Mouse (Mus musculus) lung, postnatal 14 days (tissue): ENCODE data around the gene Plcl1.

Experiments
- DNase-seq: peaks from one replicate; pipeline ENCODE4 v3.0.0; 2021

Gene Plcl1

DNA sequence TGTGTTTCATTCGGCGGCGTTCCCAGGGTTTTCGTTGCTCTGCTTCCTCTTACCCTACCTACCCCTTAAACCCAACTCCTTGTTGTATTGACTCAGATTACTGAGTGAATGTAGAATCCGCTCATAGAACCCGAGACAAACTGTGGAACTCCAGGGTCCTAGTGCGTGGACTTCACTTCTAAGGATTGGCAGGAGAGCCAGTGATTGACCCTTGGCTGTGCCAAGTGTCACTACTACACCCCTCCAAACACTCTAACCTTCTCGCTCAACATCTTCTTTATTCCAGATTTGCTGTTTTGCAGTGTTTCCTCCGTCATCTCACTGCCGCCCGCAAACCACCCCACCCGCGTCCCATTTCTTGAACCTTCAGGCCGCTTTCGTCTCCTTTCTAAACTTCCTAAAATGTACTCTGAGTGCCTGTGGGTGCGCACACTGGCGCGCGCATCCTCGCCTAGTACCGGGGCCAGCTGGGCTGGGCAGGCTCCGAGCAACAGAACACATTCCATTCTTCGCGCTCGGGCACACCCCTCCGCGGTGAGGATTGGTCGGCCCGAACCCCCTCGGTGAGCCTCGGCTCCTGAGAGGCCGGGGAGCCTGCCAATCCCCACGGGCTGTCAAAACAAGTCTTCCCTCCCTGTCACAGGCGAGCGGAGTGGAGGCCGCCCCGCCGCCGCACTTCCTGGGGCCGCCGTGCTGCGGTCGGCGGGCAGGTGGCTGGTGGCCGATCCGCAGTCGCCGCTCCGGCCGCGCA, at the start of gene Plcl1:
TSS of gene Plcl1 (plus strand) at position 650 of the 751 bp plus-strand sequence.
- peak; percentile 96 for DNase-seq

- DNase-seq = no peak
Observed at GRCm38 (mm10) chr1:55362634-55363033, 43.1 kb upstream of the Plcl1 start.

GRCm38 (mm10) chr1:55363044-55363565, 42.6 kb upstream of the Plcl1 start, which contains the start of gene Boll:
TSS of gene Boll (minus strand) at chr1:55363469.
- DNase-seq = peak; percentile 76

DNA sequence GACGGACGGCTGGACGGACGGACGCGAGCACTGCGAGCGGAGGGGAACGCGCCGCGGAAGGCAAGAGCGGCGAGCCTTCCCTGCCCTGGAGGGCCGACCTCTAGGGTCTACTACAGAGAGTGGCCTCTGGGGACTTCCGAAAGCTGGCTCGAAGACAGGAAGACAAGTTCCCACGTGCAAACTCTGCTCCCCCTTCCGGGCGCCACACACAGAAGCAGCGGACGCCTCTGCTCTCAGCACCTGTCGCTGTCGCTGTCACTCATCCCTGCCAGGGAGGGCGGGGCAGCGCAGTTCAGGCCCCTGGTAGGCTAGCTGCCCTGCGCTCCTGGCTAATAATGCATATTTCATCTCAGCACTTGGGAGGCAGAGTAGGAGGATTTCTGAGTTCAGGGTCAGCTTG, 42.1 kb upstream of the Plcl1 start:
- peak; percentile 30 for DNase-seq

- DNase-seq = no peak
Observed at GRCm38 (mm10) chr1:55372626-55373025, 33.1 kb upstream of the Plcl1 start.

DNA sequence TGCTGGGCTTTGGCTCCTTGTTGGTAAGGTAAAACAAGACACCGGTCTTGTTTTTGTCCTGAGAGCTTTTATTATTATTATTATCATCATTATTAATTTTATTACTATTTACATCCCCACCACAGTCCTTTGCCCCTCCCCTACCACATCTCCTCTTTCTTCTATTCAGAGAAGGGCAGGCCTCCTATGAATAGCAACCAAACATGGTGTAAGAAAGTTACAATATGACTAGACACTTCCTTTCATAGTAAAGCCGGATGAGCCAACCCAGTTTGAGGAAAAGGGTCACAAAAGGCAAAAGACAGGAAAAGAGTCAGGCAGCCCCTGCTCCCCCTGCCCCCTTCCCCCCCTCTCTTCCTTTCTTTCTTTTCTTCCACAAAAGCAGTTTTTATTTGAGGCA, 25.2 kb upstream of the Plcl1 start:
- no peak for DNase-seq

DNA sequence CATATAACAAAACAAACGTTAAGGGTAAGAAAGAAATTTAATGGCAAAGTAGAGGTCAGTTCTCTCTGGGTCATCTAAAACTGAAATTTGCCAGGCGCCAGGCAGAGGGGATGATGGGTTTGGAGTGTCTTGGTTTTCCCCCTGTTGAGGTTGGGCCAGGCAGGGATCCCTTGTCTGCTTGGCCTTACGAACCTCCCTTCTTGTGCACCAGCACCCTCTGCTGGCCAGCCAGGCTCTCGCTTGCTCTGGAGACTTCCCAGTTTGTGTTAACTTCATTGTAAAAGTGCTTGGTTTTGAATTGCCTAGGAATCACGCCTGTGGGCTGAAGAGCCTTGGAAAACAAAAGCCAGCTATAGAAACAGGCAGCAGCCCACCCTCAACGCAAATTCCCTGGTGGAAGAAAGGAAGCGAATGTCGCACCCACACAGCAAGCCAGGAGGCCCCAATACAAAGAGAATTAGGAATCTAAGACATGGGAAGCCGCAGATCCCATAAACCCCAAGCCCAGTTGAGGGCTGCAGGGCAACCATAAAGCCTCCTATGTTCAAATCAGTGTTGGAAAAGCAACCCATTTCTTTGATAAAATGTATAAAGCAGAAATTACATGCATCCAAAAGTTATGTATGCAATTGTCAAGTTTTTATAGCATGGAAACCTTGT, 22.5 kb upstream of the Plcl1 start:
- peak; percentile 87 for DNase-seq

GRCm38 (mm10) chr1:55399891-55400290, 5.8 kb upstream of the Plcl1 start:
- no peak for DNase-seq

GRCm38 (mm10) chr1:55404439-55404838, 1.3 kb upstream of the Plcl1 start:
- DNase-seq = peak; percentile 73

GRCm38 (mm10) chr1:55406023-55406413, 297 bp downstream of the Plcl1 start:
- DNase-seq = peak; percentile 71

GRCm38 (mm10) chr1:55406531-55407375, 1.0 kb downstream of the Plcl1 start:
- DNase-seq = peak; percentile 28

DNA sequence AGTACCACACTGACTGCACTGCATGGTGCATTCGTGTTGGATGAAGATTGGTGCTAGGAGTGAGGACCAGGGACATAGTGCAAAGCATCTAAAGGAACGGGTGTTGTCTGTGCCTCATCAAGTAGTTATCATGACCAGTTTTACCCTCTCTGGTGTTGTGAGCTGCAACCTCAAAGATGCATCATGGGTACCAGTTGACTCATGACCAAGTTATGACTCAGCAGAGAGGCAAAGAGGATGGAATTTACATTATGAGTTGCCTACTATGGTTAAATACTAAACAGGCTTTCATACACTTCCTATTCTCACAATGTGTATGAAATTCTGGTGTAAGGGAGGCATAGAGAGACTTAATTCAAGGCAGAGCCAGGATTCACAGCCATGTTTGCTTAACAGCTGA, 4.9 kb downstream of the Plcl1 start:
- DNase-seq = no peak

DNA sequence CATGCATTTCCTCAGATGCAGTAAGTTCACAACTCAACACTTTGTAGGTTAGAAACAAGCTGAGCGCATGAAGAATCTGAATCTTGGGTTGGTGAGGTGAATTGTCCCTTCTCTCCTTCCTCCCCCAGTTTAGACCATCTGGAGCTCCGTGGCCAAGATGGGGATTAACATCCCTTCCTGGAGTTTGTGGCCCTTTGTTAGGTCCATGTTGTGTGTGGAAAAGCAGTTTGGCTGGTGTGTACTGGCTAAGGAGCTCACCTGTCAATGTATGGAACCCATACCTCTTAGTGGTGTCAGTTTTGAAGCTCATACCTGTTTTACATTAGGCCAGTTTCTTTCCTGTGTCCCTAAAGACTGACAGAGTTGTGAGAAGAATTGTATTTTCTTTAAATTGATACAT, 5.4 kb downstream of the Plcl1 start:
- DNase-seq = no peak

GRCm38 (mm10) chr1:55412569-55412968, 6.8 kb downstream of the Plcl1 start:
- DNase-seq = no peak

- no peak for DNase-seq
Observed at GRCm38 (mm10) chr1:55413534-55413933, 7.8 kb downstream of the Plcl1 start.

DNA sequence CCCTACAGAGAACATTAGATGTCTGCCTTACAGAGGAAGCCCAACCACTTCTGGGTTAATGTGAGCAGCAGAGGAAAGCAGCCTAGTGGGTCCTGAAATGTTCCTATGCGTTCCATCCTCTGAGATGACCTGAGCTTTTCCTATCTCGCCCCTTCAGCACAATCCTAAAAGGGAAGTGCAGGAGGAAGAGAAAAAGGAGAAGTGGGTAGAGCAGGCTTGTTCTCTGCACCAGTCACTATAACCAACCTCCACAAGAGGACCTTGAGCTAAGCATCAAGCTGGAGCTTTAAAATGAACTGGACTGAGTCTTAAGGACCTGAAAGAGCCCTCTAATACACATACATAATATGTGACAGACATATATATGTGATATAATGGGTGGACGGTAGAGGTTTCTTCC, 13.2 kb downstream of the Plcl1 start:
- DNase-seq = no peak

- no peak for DNase-seq
Observed at GRCm38 (mm10) chr1:55427607-55428006, 21.9 kb downstream of the Plcl1 start.

DNA sequence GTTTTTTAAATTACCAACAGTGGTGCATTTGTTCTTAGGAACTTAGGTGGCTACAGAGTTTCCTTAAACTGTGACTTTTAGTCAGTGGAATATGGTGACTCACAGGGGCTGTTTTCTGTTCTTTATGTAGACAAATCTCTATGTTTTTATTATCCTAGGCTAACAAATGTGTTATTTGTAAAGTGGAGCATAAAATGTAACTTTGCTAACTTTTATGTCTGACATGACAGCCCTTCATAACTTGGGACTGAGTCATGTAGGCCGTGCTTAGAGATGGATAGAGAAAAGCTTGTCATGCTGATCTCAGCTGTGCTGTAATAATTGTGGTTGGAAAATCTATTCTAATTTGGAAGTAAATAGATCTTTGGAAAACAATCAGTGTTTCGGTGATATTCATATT, 23.3 kb downstream of the Plcl1 start:
- DNase-seq = no peak

DNA sequence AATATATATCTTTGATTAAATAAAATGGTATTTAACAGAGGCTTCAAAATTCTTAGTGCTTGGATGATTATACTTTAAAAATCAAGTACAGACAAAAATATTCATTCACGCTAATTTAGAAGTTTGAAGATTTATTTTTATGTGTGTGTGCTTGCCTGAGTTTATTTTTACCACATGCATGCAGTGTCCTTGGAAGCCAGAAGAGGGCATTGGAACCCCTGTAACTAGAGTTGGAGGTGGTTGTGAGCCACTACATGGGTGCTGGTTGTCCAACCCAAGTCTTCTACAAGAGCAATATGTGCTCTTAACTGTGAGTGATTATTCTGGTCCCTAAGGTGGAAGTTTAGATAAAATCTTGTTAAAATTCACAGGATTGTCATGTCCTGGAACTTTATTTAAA, 24.0 kb downstream of the Plcl1 start:
- DNase-seq = no peak

DNA sequence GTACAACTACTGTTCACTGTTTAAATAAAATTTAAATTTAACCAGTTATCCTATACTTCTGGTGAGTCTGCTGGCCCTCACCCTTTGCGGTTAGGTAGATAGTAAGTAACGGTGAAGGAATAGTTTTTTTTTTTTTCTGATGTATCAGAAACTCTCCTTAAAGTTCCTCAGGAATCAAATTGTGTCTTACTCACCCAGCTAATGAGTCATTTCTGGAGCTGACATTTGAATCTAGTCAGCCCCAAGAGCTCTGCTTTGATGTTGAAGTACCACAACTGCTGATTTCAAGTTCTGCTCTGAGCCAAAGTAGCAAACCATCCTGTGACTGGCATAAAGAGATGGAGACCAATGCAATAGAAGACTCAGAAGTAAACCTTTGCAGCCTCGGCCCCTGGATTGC, 24.9 kb downstream of the Plcl1 start:
- no peak for DNase-seq

- DNase-seq = no peak
Observed at GRCm38 (mm10) chr1:55436589-55436988, 30.9 kb downstream of the Plcl1 start.

DNA sequence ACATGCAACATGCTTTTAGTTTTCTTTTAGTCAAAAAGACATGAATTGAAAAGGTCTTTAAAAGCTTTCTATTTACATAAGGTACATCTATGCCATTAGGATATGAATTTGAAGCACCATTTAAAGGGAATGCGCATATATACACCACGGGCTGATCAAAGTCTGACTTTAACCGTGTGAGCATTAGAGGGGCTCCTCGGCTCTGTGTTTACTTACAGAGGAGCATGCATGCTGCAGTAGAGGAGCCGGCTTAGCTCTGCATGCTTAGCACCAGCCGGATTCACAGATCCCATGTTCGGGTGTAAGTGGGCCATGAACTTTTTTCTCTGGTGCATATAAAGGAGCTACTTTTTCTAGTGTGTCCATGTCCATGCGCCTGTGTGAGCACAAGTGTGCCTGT, 31.4 kb downstream of the Plcl1 start:
- no peak for DNase-seq

GRCm38 (mm10) chr1:55438617-55439016, 32.9 kb downstream of the Plcl1 start:
- no peak for DNase-seq
